Mouse (Mus musculus): ENCODE data around the gene Runx1. TPM values are rescaled to one million over a fixed set of nuclear protein-coding genes. Genes with fewer than 3 reads are reported as not detected.

Gene Runx1
- polyA plus RNA-seq (2015; fragmentation: Nextera tagmentation; extraction: Ambion mirVana): 17.0 and 18.9 TPM in 2 replicates

DNA sequence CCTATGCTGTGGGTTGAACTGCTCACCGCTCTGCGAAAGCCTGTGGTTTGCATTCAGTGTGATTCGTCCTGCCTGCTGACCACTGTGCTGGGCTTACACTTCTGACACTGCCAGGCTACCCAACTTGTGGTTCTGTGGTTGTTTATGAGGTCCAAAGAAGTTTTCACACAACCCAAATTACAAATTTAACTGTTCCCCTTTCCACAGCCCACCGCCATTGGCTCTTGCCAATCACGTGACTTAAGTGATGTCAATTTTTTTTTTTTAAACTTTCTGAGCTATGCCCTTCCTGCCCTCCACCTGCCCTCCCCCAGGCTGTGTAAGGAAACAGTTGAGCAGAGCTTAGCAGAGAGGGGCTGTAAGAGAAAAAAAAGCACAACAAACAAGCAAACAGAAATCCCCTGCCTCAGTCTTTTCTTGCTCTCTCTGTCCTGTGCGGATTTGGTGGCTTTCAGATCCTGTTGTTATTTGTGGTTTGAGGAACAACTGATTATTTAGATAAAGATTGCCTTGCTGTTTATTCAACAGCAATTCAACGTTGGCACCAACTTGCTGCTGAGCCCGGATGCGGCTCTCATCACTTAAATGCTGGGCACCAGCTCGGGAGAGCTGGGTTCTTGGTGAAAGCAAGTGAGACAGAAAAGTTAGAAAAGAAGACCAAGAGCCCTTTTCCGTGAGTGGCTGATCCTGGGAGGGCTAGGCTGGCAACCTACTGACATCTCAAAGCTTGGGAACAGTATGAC is at the start of gene Runx1:
Runx1 (minus strand) TSS at position 242 of the 743 bp plus-strand sequence.
- H3K4me3 ChIP-seq (replicated peaks): no peak within 1 kb of the TSS
- no peak for ATAC-seq (ENCODE audit: insufficient number of reproducible peaks, low FRiP score, low TSS enrichment, low read depth)

DNA sequence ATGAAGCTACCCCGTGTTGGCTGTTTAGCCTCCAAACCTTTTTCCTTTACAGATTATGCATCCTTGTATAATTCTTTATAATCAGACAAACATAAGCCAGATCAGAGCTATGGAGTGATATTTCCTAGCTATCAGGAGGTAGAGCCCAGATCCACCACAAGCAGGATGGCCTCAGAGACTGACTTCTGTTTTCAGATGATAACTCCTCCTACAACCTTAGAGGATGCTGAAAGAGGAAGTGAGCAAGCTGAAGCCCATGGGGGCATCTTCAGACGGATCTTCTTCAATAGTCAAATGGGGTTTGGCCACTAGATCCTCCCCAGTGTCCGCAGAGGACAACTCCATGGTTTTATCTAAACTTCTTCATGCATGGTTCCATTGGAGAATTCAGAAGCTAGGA is 48.1 kb upstream of the Runx1 start:
- 83% methylated on average over 3 of the region's 3 CpGs for WGBS
- H3K27ac ChIP-seq (replicated peaks): no peak overlapping the region
- no peak overlapping the region for H3K9ac ChIP-seq
- no peaks in the 10 kb centered on the region for H3K36me3 ChIP-seq
- ATAC-seq (ENCODE audit: insufficient number of reproducible peaks, low FRiP score, low TSS enrichment, low read depth): no peak
- no peaks in the 10 kb centered on the region for H3K9me3 ChIP-seq (replicated peaks)
- no peaks in the 10 kb centered on the region for H3K27me3 ChIP-seq
- H3K4me3 ChIP-seq (replicated peaks): no peak overlapping the region
- no peaks in the 10 kb centered on the region for H3K4me1 ChIP-seq
- H3K4me2 ChIP-seq (replicated peaks): no peak overlapping the region

More for the DNA sequence above, at the start of gene Runx1:
- Histone ChIP-seq H3K4me2 (replicated peaks) (no peak within 1 kb of the TSS), H3K27me3 (no peaks in the 10 kb centered on the region), H3K9ac (no peak within 1 kb of the TSS), H3K9me3 (replicated peaks) (no peaks in the 10 kb centered on the region), H3K4me1 (peaks cover 31% of the 10 kb centered on the region), H3K27ac (replicated peaks) (no peak within 1 kb of the TSS), H3K36me3 (no peaks in the 10 kb centered on the region)
- WGBS: 75% methylated on average over 11 of the region's 11 CpGs

DNA sequence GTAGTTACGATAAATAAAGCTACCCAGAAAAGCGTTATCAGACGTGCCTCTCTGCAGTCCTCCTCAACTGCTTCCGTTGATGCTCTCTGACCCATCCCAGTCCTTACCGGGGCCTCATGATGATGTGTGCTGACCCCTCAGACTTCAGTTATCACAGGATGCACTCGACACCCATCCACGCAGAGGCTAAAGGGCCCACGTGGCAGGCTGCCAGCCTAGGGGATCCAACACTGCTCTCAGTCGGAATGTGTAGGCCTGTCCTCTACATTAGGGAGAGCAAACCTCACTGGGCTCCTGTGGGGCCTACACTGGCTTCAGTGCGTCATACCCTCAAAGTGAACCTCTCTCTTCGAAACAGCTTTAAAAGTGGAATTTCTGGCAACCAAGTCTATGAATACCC is 45.8 kb upstream of the Runx1 start:
- H3K36me3 ChIP-seq: no peaks in the 10 kb centered on the region
- H3K9ac ChIP-seq: no peak overlapping the region
- WGBS: 86% methylated on average over 11 of the region's 11 CpGs
- no peaks in the 10 kb centered on the region for H3K4me1 ChIP-seq
- no peaks in the 10 kb centered on the region for H3K27me3 ChIP-seq
- H3K27ac ChIP-seq (replicated peaks): no peak overlapping the region
- no peak for ATAC-seq (ENCODE audit: insufficient number of reproducible peaks, low FRiP score, low TSS enrichment, low read depth)
- H3K4me3 ChIP-seq (replicated peaks): no peak overlapping the region
- no peaks in the 10 kb centered on the region; the same call in 1 of the 2 replicates for H3K9me3 ChIP-seq (replicated peaks)
- H3K4me2 ChIP-seq (replicated peaks): no peak overlapping the region

DNA sequence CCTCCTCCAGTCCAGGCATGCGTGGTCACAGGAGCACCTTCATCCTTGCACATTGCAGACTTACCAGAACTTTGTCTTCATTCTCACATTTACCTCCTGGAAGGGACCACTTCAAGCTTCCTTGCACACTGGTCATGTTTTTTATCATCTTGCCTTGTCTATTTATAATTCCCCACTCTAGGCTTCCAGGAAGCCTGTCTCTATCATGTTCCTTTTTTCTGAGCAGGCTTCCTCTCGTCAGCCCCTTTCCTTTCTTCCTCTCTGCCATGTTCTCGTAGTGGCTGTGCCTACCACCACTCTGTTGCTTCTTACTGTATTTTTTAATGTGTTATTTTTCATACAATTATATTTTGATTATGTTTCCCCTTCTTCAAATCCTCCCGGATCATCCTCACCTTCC is 42.6 kb upstream of the Runx1 start:
- no peak for ATAC-seq (ENCODE audit: insufficient number of reproducible peaks, low FRiP score, low TSS enrichment, low read depth)
- Histone ChIP-seq H3K27me3 (no peaks in the 10 kb centered on the region), H3K4me1 (no peaks in the 10 kb centered on the region), H3K9me3 (replicated peaks) (no peaks in the 10 kb centered on the region; the same call in 1 of the 2 replicates), H3K4me3 (replicated peaks) (no peak overlapping the region), H3K9ac (no peak overlapping the region), H3K4me2 (replicated peaks) (no peak overlapping the region), H3K27ac (replicated peaks) (no peak overlapping the region), H3K36me3 (no peaks in the 10 kb centered on the region)
- 80% methylated on average over 4 of the region's 4 CpGs for WGBS

DNA sequence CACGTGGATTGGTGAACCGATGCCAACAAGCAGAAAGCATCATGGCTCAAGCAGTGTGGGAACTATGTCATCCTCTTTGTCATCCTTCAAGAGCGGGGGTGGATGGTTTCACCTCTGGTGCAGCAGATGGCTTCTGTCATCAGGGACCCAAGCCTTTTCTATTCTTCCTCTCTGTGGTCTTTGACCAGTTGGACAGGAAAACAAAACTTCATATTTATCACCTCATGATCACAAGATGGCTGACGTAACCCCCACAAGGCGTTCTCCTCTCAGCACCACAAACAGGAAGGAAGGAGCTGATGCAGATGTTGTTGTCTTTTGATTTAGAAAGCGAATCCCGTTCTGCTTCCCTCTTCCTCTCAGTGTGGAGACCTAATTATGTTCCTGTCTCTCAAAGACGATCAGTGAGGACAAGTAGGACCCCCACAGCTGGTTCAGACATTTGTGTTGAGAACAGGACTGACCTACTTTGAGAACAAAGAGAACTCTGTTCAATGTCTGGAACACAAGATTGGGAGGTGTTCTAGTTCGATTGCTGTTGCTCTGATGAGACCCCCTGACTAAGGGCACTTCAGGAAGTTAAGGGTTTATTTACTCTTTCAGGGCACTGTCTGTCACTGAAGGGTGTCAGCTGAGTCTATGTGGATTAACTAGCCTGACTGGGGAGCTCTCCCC is 41.4 kb upstream of the Runx1 start:
- no peak overlapping the region for H3K4me2 ChIP-seq (replicated peaks)
- ATAC-seq (ENCODE audit: insufficient number of reproducible peaks, low FRiP score, low TSS enrichment, low read depth): no peak
- H3K4me3 ChIP-seq (replicated peaks): no peak overlapping the region
- 65% methylated on average over 9 of the region's 9 CpGs for WGBS
- H3K9ac ChIP-seq: no peak overlapping the region
- H3K4me1 ChIP-seq: no peaks in the 10 kb centered on the region
- no peaks in the 10 kb centered on the region; the same call in 1 of the 2 replicates for H3K9me3 ChIP-seq (replicated peaks)
- H3K27me3 ChIP-seq: no peaks in the 10 kb centered on the region
- no peaks in the 10 kb centered on the region for H3K36me3 ChIP-seq
- no peak overlapping the region for H3K27ac ChIP-seq (replicated peaks)

DNA sequence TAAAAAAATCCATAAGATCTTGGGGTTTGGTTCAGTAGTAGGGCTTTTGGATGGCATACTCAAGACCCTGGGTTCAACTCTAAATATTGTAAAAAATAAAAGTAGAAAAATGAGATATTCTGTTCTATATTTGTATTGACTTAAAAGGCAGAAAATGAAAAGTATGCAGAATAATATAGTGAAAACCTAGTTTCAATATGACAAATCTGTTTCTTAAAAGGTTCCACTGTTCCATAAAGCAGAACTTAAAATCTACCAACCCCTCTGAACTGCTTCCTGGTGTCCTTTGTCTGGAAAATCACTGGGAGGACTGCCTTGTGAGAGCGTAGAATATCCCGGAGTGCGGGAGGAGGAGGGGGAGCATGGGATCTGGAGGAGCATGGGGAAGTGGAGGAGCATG is 39.4 kb upstream of the Runx1 start:
- Histone ChIP-seq H3K9ac (no peak overlapping the region), H3K27ac (replicated peaks) (no peak overlapping the region), H3K4me3 (replicated peaks) (no peak overlapping the region), H3K36me3 (no peaks in the 10 kb centered on the region), H3K4me2 (replicated peaks) (no peak overlapping the region), H3K27me3 (no peaks in the 10 kb centered on the region), H3K4me1 (no peaks in the 10 kb centered on the region), H3K9me3 (replicated peaks) (no peaks in the 10 kb centered on the region; the same call in 1 of the 2 replicates)
- 92% methylated on average over 3 of the region's 3 CpGs for WGBS
- no peak for ATAC-seq (ENCODE audit: insufficient number of reproducible peaks, low FRiP score, low TSS enrichment, low read depth)

DNA sequence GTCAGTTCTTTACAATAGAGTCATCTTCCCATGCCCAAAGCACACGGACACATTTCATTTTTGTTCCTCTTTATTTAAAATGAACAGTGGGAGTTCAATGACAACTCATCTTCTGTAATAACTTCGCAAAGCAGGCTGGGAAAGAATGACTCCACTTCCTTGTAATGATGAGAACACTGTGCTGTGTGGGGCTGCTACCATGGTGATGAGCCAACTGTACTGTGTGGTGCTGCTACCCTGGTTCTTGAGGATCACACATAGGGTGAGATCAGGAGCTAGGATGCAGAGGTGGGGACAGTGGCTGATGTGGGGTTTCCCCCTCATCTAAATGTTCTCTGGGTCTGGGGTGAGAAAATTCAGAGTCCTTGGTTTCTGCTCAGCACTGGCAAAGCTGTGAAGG is 38.2 kb upstream of the Runx1 start:
- ATAC-seq (ENCODE audit: insufficient number of reproducible peaks, low FRiP score, low TSS enrichment, low read depth): no peak
- H3K27me3 ChIP-seq: no peaks in the 10 kb centered on the region
- no peak overlapping the region for H3K4me2 ChIP-seq (replicated peaks)
- H3K36me3 ChIP-seq: no peaks in the 10 kb centered on the region
- no peaks in the 10 kb centered on the region; the same call in 1 of the 2 replicates for H3K9me3 ChIP-seq (replicated peaks)
- H3K9ac ChIP-seq: no peak overlapping the region
- no peak overlapping the region for H3K27ac ChIP-seq (replicated peaks)
- 77% methylated on average over 2 of the region's 2 CpGs for WGBS
- no peak overlapping the region for H3K4me3 ChIP-seq (replicated peaks)
- no peaks in the 10 kb centered on the region for H3K4me1 ChIP-seq

DNA sequence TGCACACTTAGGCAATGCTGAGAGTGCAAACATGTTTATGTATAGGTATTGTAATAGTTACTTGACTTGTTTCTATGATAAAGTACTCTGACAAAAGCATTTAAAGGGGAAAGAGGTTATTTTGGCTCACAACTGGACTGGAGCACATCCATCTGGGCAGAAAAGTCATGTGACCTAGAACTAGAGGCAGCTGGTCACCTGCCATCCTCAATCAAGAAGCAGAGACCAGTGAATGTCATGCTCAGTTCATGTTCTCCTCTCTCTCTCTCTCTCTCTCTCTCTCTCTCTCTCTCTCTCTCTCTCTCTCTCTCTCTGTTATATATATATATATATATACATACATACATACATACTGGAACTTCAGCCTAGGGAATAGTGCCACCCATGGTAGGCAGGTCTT is 37.2 kb upstream of the Runx1 start:
- no peak overlapping the region for H3K4me3 ChIP-seq (replicated peaks)
- H3K4me2 ChIP-seq (replicated peaks): no peak overlapping the region
- H3K27me3 ChIP-seq: no peaks in the 10 kb centered on the region
- no peaks in the 10 kb centered on the region for H3K36me3 ChIP-seq
- no peak for ATAC-seq (ENCODE audit: insufficient number of reproducible peaks, low FRiP score, low TSS enrichment, low read depth)
- no peaks in the 10 kb centered on the region for H3K4me1 ChIP-seq
- no peak overlapping the region for H3K27ac ChIP-seq (replicated peaks)
- H3K9me3 ChIP-seq (replicated peaks): no peaks in the 10 kb centered on the region; the same call in 1 of the 2 replicates
- H3K9ac ChIP-seq: no peak overlapping the region

DNA sequence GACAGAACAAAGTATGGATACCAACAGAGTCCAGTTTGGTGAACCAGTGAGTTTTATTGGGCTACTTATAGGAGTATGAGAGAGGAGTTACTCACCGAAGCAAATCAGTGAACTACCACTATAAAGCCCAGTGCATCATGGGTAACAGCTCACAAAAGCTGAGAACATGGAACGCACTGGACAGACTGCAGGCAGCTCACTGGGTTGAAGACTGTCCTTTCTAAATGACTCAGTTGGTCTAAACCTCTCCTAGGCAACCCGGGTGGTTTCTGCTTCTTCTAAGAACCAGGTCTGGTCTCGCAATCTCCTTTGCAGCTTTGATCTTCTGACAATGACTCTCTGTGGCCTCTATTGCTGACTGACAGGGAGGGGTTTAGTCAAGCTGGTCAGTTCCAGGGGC is 36.5 kb upstream of the Runx1 start:
- Histone ChIP-seq H3K4me3 (replicated peaks) (no peak overlapping the region), H3K27ac (replicated peaks) (no peak overlapping the region), H3K9me3 (replicated peaks) (no peaks in the 10 kb centered on the region), H3K27me3 (no peaks in the 10 kb centered on the region), H3K4me1 (no peaks in the 10 kb centered on the region), H3K36me3 (no peaks in the 10 kb centered on the region), H3K9ac (no peak overlapping the region), H3K4me2 (replicated peaks) (no peak overlapping the region)
- 84% methylated on average over 4 of the region's 4 CpGs for WGBS
- ATAC-seq (ENCODE audit: insufficient number of reproducible peaks, low FRiP score, low TSS enrichment, low read depth): no peak

DNA sequence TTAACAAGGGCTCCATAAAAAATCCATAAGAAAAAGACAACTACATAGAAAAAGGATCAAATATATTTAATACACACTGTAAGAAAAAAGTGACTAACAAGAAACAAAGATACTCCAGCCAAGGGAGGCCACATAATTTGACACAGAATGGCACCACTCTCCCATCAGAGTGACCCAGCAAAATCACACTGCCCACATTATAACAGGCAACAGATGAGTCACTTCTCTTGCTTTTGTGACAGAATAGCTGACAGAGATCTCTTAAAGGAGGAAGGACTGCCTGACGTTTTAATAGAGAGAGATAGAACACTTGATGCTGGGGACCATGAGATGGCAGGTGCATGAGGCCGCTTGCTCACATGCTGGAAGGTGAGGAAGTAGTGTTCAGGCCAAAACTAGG is 35.6 kb upstream of the Runx1 start:
- H3K27me3 ChIP-seq: no peaks in the 10 kb centered on the region
- no peak overlapping the region for H3K4me3 ChIP-seq (replicated peaks)
- no peaks in the 10 kb centered on the region for H3K9me3 ChIP-seq (replicated peaks)
- no peaks in the 10 kb centered on the region for H3K4me1 ChIP-seq
- no peak overlapping the region for H3K27ac ChIP-seq (replicated peaks)
- H3K9ac ChIP-seq: no peak overlapping the region
- no peak overlapping the region for H3K4me2 ChIP-seq (replicated peaks)
- 80% methylated on average over 2 of the region's 2 CpGs for WGBS
- no peaks in the 10 kb centered on the region for H3K36me3 ChIP-seq
- no peak for ATAC-seq (ENCODE audit: insufficient number of reproducible peaks, low FRiP score, low TSS enrichment, low read depth)

DNA sequence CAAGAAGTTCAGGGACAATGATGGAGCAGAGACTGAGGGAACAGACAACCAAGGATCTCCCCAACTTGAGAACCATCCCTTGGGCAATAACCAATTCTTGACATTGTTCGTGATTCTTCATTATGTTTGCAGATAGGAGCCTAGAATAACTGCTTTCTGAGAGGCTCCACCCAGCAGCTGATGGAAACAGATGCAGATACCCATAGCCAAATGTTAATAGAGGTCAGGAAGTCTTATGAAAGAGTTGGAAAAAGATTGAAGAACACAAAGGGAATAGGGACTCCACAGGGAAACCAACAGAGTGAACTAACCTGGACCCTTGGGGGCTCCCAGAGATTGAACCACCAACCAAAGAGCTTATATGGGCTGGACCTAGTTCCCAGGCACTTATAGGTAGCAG is 34.7 kb upstream of the Runx1 start:
- Histone ChIP-seq H3K9me3 (replicated peaks) (no peaks in the 10 kb centered on the region), H3K27me3 (no peaks in the 10 kb centered on the region), H3K36me3 (no peaks in the 10 kb centered on the region), H3K9ac (no peak overlapping the region), H3K27ac (replicated peaks) (no peak overlapping the region), H3K4me1 (no peaks in the 10 kb centered on the region), H3K4me2 (replicated peaks) (no peak overlapping the region), H3K4me3 (replicated peaks) (no peak overlapping the region)
- WGBS: 80% methylated on average over 1 of the region's 1 CpGs
- ATAC-seq (ENCODE audit: insufficient number of reproducible peaks, low FRiP score, low TSS enrichment, low read depth): no peak

DNA sequence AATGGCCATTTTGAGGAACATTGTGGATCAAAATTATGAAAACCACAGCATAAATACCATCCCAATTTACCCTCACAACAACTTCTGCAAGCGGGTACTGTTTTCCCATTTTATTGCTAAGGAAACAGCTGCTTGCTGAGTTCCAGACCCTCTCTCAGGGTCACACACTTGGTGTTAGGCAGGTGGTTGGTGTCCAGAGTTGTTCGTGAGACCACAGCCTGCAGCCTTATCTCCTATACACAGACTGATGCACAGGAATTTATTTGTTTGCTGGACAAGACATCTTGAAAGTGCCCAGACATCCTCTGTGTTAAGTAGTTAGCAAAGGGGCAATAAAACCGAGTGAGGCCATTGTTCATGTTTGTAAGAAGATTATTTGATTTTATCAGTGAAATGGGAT is 30.8 kb upstream of the Runx1 start:
- H3K4me3 ChIP-seq (replicated peaks): no peak overlapping the region
- no peaks in the 10 kb centered on the region for H3K9me3 ChIP-seq (replicated peaks)
- H3K27me3 ChIP-seq: no peaks in the 10 kb centered on the region
- no peak overlapping the region for H3K4me2 ChIP-seq (replicated peaks)
- WGBS: 76% methylated on average over 3 of the region's 3 CpGs
- ATAC-seq (ENCODE audit: insufficient number of reproducible peaks, low FRiP score, low TSS enrichment, low read depth): no peak
- H3K9ac ChIP-seq: no peak overlapping the region
- H3K4me1 ChIP-seq: no peaks in the 10 kb centered on the region
- no peaks in the 10 kb centered on the region for H3K36me3 ChIP-seq
- no peak overlapping the region for H3K27ac ChIP-seq (replicated peaks)
